Mouse (Mus musculus): ENCODE measurements around the gene Asxl1.

DNA sequence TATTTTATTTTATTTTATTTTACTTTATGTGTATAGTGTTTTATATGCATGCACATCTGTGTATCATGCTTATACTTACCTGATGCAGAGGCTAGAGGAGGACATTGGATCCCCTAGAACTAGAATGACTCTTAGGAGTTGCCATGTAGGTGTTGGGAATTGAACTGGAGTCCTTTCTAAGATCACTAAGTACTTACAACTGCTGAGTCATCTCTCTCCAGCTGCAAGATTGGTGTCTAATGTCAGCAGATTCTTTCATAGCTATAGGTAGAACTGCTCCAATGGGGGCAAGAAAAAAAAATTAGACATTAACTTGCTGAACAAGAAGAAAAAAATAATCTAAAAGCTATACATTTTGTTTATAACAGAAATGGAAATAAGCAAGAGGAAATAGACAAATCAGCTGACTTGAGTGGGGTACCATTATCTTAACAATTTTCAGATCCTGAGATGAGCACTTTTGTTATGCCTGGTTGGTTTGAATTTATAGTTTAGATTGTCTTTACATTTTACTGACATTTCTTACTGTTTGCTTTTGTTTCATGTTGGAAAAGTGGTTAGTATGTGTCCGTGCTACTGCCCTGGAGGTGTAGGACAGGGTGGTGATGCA, 15.6 kb downstream of the Asxl1 start:
- no peak for TF ChIP-seq CTCF (IDR thresholded peaks at IDR 0.05; ENCODE audit: borderline replicate concordance, insufficient read depth, low read length)
- no peak for TF ChIP-seq POLR2A (IDR thresholded peaks at IDR 0.05; ENCODE audit: low read depth, low read length)

Data from embryonic fibroblast, embryonic 13.5 days (primary cell).